Mouse (Mus musculus): ENCODE results near the gene Usp24. TPM values are rescaled to one million over a fixed set of nuclear protein-coding genes. Genes with fewer than 3 reads are reported as not detected.

Gene Usp24
- polyA plus RNA-seq (2015; fragmentation: Nextera tagmentation; extraction: Ambion mirVana): 5.1 and 5.8 TPM in 2 replicates

GRCm38 (mm10) chr4:106315921-106316350, at the start of gene Usp24:
Gene Usp24, plus strand, starts transcription at chr4:106316213.

Other genes starting within 250 kb of the Usp24 start
- 1.4 and 1.6 TPM in 2 replicates for gene Pcsk9, start 148.1 kb downstream of the Usp24 start, polyA plus RNA-seq (2015; fragmentation: Nextera tagmentation; extraction: Ambion mirVana)
- not detected in 2 replicates for gene Bsnd, start 176.1 kb downstream of the Usp24 start, polyA plus RNA-seq (2015; fragmentation: Nextera tagmentation; extraction: Ambion mirVana)
- gene Dhcr24, start 244.8 kb downstream of the Usp24 start, polyA plus RNA-seq (2015; fragmentation: Nextera tagmentation; extraction: Ambion mirVana): 0.76 and 1.5 TPM in 2 replicates